Mouse (Mus musculus) left cerebral cortex, postnatal 14 days (tissue): ENCODE data around the gene St6gal2. TPM values are rescaled to one million over a fixed set of nuclear protein-coding genes. Genes with fewer than 3 reads are reported as not detected.

Source experiments
- DNase-seq, 2 experiments: peaks; one replicate each; pipeline ENCODE4 v3.0.0; 2021 to 2022; ENCODE audit warnings: low spot score in 2 of 2, mixed read lengths in 1 of 2
- intact Hi-C: fragments of 180-260 bp; cut with DNase I; formaldehyde crosslinking; loops from one replicate; pipeline ENCODE4 v1.15.1; 2025
- long read RNA-seq, 2 experiments: library from polyadenylated mRNA; stranded (forward); transcript quantifications; one replicate each; pipeline ENCODE4 v2.0.0; 2021
- total RNA-seq, 2 experiments: library from RNA; stranded (reverse); gene quantifications; 2 replicates each; pipeline ENCODE4 v1.2.3; 2021

Gene St6gal2
- 10 to 100 TPM; 57.3 to 60.7 TPM for total RNA-seq
- long read RNA-seq, experiment 1, full-length matches to known transcripts = 16 of 25 reads
- long read RNA-seq, experiment 1, partial matches to known transcripts = 3 of 25 reads
- long read RNA-seq, experiment 1, other reads (novel, unspliced or antisense) = 6 of 25 reads
- long read RNA-seq, experiment 2, full-length matches to known transcripts = 11 of 20 reads
- long read RNA-seq, experiment 2, partial matches to known transcripts = 3 of 20 reads
- long read RNA-seq, experiment 2, other reads (novel, unspliced or antisense) = 6 of 20 reads

GRCm38 (mm10) chr17:55445250-55446184 lies at the start of gene St6gal2:
Gene St6gal2, plus strand, starts transcription at chr17:55445382.
- DNase-seq = peak; percentile 60 to 77
- intact Hi-C loops = no loop called here

- DNase-seq = peak in 1 of 2 experiments; percentile 30
- intact Hi-C loops = no loop called here
Measured at GRCm38 (mm10) chr17:55406043-55406442, 39.1 kb upstream of the St6gal2 start.

GRCm38 (mm10) chr17:55416519-55416918 lies 28.7 kb upstream of the St6gal2 start:
- DNase-seq = no peak
- intact Hi-C loops = no loop called here

GRCm38 (mm10) chr17:55446185-55446527 lies 974 bp downstream of the St6gal2 start:
- DNase-seq = peak in 1 of 2 experiments; percentile 14
- intact Hi-C loops = no loop called here

- intact Hi-C loops = no loop called here
- DNase-seq = peak in 1 of 2 experiments; percentile 12
Measured at GRCm38 (mm10) chr17:55446698-55447097, 1.5 kb downstream of the St6gal2 start.

GRCm38 (mm10) chr17:55450943-55451342 lies 5.8 kb downstream of the St6gal2 start:
- intact Hi-C loops = no loop called here
- no peak for DNase-seq

GRCm38 (mm10) chr17:55454487-55454886 lies 9.3 kb downstream of the St6gal2 start:
- DNase-seq = no peak
- intact Hi-C loops = no loop called here

GRCm38 (mm10) chr17:55460187-55460586 lies 15.0 kb downstream of the St6gal2 start:
- DNase-seq = no peak
- intact Hi-C loops = no loop called here

- intact Hi-C loops = no loop called here
- DNase-seq = no peak
Measured at GRCm38 (mm10) chr17:55467579-55467978, 22.4 kb downstream of the St6gal2 start.

GRCm38 (mm10) chr17:55468963-55469362 lies 23.8 kb downstream of the St6gal2 start:
- intact Hi-C loops = no loop called here
- DNase-seq = no peak

GRCm38 (mm10) chr17:55475974-55476373 lies 30.8 kb downstream of the St6gal2 start:
- intact Hi-C loops = no loop called here
- DNase-seq = no peak

GRCm38 (mm10) chr17:55477361-55477760 lies 32.2 kb downstream of the St6gal2 start:
- DNase-seq = peak in 1 of 2 experiments; percentile 37
- intact Hi-C loops = no loop called here

GRCm38 (mm10) chr17:55479367-55479766 lies 34.2 kb downstream of the St6gal2 start:
- intact Hi-C loops = no loop called here
- DNase-seq = no peak

- DNase-seq = no peak
- intact Hi-C loops = no loop called here
Measured at GRCm38 (mm10) chr17:55484108-55484870, 39.1 kb downstream of the St6gal2 start.

GRCm38 (mm10) chr17:55531872-55532271 lies 86.7 kb downstream of the St6gal2 start:
- no peak for DNase-seq

GRCm38 (mm10) chr17:55548476-55548875 lies 103.3 kb downstream of the St6gal2 start:
- intact Hi-C loops = no loop called here
- peak in 1 of 2 experiments; percentile 22 for DNase-seq

More at GRCm38 (mm10) chr17:55531872-55532271, 86.7 kb downstream of the St6gal2 start:
- intact Hi-C loops = no loop called here

- intact Hi-C loops = no loop called here
- no peak for DNase-seq
Measured at GRCm38 (mm10) chr17:55561774-55562173, 116.6 kb downstream of the St6gal2 start.
